Mouse (Mus musculus) forebrain, embryonic 13.5 days (tissue): Measurements from ENCODE around the gene Zdhhc22. TPM values are rescaled to one million over a fixed set of nuclear protein-coding genes. Genes with fewer than 3 reads are reported as not detected.

Experiments used
- ATAC-seq: fragments of 200-750 bp; cut with Nextera tagmentation; 2 replicates; pipeline ENCODE4 v1.8.0; 2017
- H3K27ac ChIP-seq: fragments of 300-500 bp; sonication (generic); 2 replicates; pipeline ENCODE4 v1.5.1; 2015; ENCODE audit warnings: inconsistent platforms, mild to moderate bottlenecking, moderate library complexity
- H3K27me3 ChIP-seq: fragments of 300-500 bp; sonication (generic); 2 replicates; pipeline ENCODE4 v1.6.1; 2015; ENCODE audit warnings: mild to moderate bottlenecking, inconsistent platforms
- H3K36me3 ChIP-seq: fragments of 300-500 bp; sonication (generic); 2 replicates; pipeline ENCODE4 v1.6.1; 2015; ENCODE audit warnings: mild to moderate bottlenecking, inconsistent platforms; ENCODE audit not compliant: poor library complexity, severe bottlenecking
- H3K4me1 ChIP-seq: fragments of 300-500 bp; sonication (generic); 2 replicates; pipeline ENCODE4 v1.6.1; 2015; ENCODE audit warnings: inconsistent platforms
- H3K4me2 ChIP-seq: fragments of 300-500 bp; sonication (generic); 2 replicates; pipeline ENCODE4 v1.6.1; 2015; ENCODE audit warnings: inconsistent platforms, mild to moderate bottlenecking, moderate library complexity
- H3K4me3 ChIP-seq: fragments of 300-500 bp; sonication (generic); 2 replicates; pipeline ENCODE4 v1.5.1; 2015; ENCODE audit warnings: mild to moderate bottlenecking, inconsistent platforms
- H3K9ac ChIP-seq: fragments of 300-500 bp; sonication (generic); 2 replicates; pipeline ENCODE4 v1.6.1; 2015; ENCODE audit warnings: mild to moderate bottlenecking, inconsistent platforms
- H3K9me3 ChIP-seq: fragments of 300-500 bp; sonication (generic); replicated peaks from 2 replicates; pipeline ENCODE4 v1.6.1; 2016; ENCODE audit warnings: inconsistent platforms
- WGBS: fragments of 180-500 bp; shearing (Covaris S2); methylation state at CpG from one replicate; pipeline ENCODE4 v1.1.7; 2015; 5-methylcytosine and 5-hydroxymethylcytosine counted together
- polyA plus RNA-seq: library from polyadenylated mRNA; unstranded; fragments of >200 nt; fragmentation: Nextera tagmentation; extraction: Ambion mirVana; gene quantifications from 2 replicates; pipeline ENCODE4 v1.2.1, GENCODE M21; 2015

The Zdhhc22 gene
- polyA plus RNA-seq, 1 experiment from 2014 or later: 2.3 TPM

GRCm38 (mm10) chr12:86958558-86958957 lies 31.7 kb downstream of the Zdhhc22 start:
- no peaks in the 10 kb centered on the region for H3K4me1 ChIP-seq
- no peaks in the 10 kb centered on the region for H3K9me3 ChIP-seq
- H3K27ac ChIP-seq: no peak overlapping the region
- H3K9ac ChIP-seq: no peak overlapping the region
- no peaks in the 10 kb centered on the region for H3K27me3 ChIP-seq
- 92% methylated on average over 5 of the region's 5 CpGs for WGBS
- peaks cover 93% of the 10 kb centered on the region for H3K36me3 ChIP-seq
- H3K4me3 ChIP-seq: no peak overlapping the region
- no peak for ATAC-seq
- no peak overlapping the region for H3K4me2 ChIP-seq

DNA sequence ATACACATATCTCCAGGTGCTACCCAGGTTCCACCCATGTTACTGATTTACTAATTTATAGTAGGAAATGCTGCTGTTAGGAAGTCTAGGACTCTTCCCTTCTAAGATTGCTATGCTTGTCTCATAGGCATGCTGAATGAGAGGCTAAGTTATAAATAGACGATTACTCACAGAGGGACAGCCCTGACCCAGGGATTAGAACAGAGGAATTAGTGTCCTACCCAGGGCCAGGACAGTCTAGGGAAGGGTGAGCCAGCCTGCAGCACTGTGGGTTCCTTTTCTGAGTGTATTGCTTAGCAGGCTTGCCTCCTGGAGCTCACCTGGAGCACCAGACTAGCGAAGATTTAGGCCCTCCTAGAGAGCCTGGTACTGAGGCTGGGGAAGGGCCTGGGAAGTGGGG lies 34.3 kb downstream of the Zdhhc22 start:
- H3K27ac ChIP-seq: no peak overlapping the region
- H3K27me3 ChIP-seq: no peaks in the 10 kb centered on the region
- no peak overlapping the region for H3K4me3 ChIP-seq
- peaks cover 13% of the 10 kb centered on the region for H3K4me1 ChIP-seq
- WGBS: 89% methylated on average over 2 of the region's 2 CpGs
- H3K9me3 ChIP-seq: no peaks in the 10 kb centered on the region
- H3K9ac ChIP-seq: no peak overlapping the region
- ATAC-seq: no peak
- H3K36me3 ChIP-seq: peaks cover 78% of the 10 kb centered on the region
- no peak overlapping the region for H3K4me2 ChIP-seq

GRCm38 (mm10) chr12:86952331-86952850 lies 37.8 kb downstream of the Zdhhc22 start:
- 52% methylated on average over 10 of the region's 10 CpGs for WGBS
- Histone ChIP-seq H3K27me3 (no peaks in the 10 kb centered on the region), H3K4me3 (no peak overlapping the region), H3K36me3 (peaks cover 44% of the 10 kb centered on the region), H3K27ac (peak overlapping the region; percentile 63), H3K9me3 (no peaks in the 10 kb centered on the region), H3K4me1 (peaks cover 42% of the 10 kb centered on the region), H3K9ac (peak overlapping the region; percentile 18; the same call in 1 of the 2 replicates), H3K4me2 (no peak overlapping the region)
- no peak for ATAC-seq

DNA sequence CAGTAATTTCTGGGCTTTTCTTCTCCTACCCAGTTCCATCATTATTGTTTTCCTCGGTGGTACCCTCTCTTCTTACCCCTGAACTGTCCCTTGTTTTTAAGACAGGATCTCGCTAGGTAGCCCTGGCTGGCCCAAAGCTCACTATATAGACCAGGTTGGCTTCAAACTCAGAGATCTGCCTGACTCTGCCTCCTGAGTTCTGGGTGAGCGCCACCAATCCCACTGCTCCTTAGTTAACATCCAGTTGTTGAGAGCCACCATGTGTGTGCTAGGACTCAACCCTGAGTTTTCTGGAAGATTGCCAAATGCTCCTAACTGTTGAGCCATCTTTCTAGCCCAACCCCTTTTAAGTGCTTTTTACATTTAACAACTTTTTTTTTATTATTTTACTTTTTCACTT lies 39.3 kb downstream of the Zdhhc22 start:
- no peak overlapping the region for H3K4me3 ChIP-seq
- no peaks in the 10 kb centered on the region for H3K9me3 ChIP-seq
- H3K4me1 ChIP-seq: peaks cover 46% of the 10 kb centered on the region
- peaks cover 31% of the 10 kb centered on the region for H3K36me3 ChIP-seq
- H3K27ac ChIP-seq: 0 out of 2 replicates have a peak overlapping the region, but pooled peaks have one; percentile 44
- ATAC-seq: no peak
- 92% methylated on average over 3 of the region's 3 CpGs for WGBS
- no peaks in the 10 kb centered on the region for H3K27me3 ChIP-seq
- H3K9ac ChIP-seq: no peak overlapping the region
- H3K4me2 ChIP-seq: no peak overlapping the region

GRCm38 (mm10) chr12:86950161-86950960 lies 39.9 kb downstream of the Zdhhc22 start:
- Histone ChIP-seq H3K27me3 (no peaks in the 10 kb centered on the region), H3K4me3 (peak overlapping the region; percentile 1; the same call in 1 of the 2 replicates), H3K27ac (peak overlapping the region; percentile 44), H3K9me3 (no peaks in the 10 kb centered on the region), H3K36me3 (peaks cover 25% of the 10 kb centered on the region), H3K4me1 (peaks cover 51% of the 10 kb centered on the region), H3K9ac (peak overlapping the region; percentile 37; the same call in 1 of the 2 replicates), H3K4me2 (peak overlapping the region; percentile 48)
- 64% methylated on average over 16 of the region's 16 CpGs for whole genome bisulfite sequencing
- no peak for ATAC-seq

DNA sequence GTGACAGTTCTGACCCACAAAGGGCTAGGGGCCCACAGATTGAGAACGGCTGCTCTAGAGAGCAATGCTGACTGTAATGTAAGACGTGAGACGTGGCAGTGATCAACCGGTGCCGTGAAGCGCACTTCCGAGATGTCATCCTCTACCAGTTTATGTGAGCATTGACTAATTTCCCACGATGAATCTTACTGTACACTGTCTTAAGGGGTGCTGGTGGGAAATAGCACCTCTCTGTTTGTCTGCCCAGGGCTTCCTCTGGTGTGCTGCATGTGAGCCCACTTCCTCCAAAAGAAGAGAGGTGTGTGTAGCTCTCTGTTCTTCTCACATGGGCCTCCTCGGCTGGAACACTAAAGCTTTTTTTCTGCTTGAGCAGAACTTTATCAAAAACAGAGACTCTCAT lies 40.7 kb downstream of the Zdhhc22 start:
- 84% methylated on average over 9 of the region's 9 CpGs for WGBS
- Histone ChIP-seq H3K4me3 (no peak overlapping the region), H3K9ac (peak overlapping the region; percentile 50), H3K4me1 (peaks cover 54% of the 10 kb centered on the region), H3K4me2 (peak overlapping the region; percentile 67), H3K27ac (peak overlapping the region; percentile 35; the same call in 1 of the 2 replicates), H3K9me3 (no peaks in the 10 kb centered on the region), H3K27me3 (no peaks in the 10 kb centered on the region), H3K36me3 (peaks cover 19% of the 10 kb centered on the region)
- no peak for ATAC-seq

DNA sequence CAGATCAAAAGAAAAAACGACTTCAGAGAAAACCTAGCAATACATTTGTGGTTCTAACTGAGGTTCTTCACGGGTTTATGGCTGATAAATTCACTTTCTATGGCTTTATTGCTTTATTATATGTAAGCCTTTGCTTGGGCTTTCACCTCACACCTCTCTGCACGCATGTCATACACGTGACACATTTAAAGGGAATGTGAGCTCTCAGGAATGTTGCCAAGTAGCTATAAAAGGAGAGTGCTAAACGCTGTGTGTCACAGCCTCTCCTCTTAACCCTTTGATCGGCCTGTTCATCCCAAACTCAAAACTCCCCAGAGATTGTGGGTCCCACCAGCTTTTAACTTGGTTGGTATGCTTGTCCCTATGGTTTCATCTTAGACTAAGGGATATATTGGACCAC lies 41.6 kb downstream of the Zdhhc22 start:
- Histone ChIP-seq H3K36me3 (peaks cover 13% of the 10 kb centered on the region), H3K27ac (peak overlapping the region; percentile 40; the same call in 1 of the 2 replicates), H3K4me3 (peak overlapping the region; percentile 60; the same call in 1 of the 2 replicates), H3K4me2 (peak overlapping the region; percentile 67), H3K4me1 (peaks cover 54% of the 10 kb centered on the region), H3K27me3 (no peaks in the 10 kb centered on the region), H3K9ac (peak overlapping the region; percentile 82), H3K9me3 (no peaks in the 10 kb centered on the region)
- WGBS: 44% methylated on average over 6 of the region's 6 CpGs
- ATAC-seq: no peak

- Histone ChIP-seq H3K9me3 (no peaks in the 10 kb centered on the region), H3K27me3 (no peaks in the 10 kb centered on the region), H3K4me3 (peak overlapping the region; percentile 60), H3K9ac (peak overlapping the region; percentile 82), H3K36me3 (peaks cover 5% of the 10 kb centered on the region), H3K4me2 (peak overlapping the region; percentile 67), H3K27ac (peak overlapping the region; percentile 100), H3K4me1 (peaks cover 57% of the 10 kb centered on the region)
- ATAC-seq: peak; percentile 64
- WGBS: 12% methylated on average over 26 of the region's 26 CpGs
These were observed 42.4 kb downstream of the Zdhhc22 start for GRCm38 (mm10) chr12:86947681-86948401.

DNA sequence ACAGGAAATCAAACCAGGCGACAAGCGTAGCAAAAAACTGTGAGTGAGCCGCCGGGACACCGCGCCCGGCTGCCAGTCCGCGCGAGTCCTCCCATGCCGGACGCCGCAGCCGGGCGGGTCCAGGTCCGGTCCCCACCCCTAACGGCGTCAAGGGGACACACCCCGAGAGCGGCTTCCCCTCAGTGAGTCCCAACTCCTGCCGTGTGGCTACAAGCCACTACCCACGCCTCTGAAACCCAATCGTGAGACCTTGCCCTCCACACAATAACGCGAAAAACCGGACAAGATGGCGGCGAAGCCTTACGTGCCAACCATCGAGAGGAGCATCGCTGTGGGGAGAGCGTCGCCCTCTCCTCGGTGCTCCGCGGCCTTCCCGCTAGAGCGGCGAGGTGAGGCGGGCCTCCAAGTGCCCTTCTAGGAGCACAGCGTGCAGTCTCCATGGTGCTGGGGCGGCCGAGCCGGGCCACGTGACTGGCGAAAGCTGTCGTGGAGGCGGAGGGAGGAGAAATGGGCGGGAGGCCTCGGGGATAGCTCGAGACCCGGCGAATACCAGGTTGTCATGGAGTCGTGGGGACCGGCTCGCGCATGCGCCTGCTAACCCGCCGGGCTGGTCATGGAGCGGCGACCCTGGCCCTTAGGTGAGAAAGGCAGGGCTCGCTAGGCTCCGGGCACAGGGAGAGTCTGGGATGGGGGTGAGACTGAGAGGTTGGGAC lies 43.2 kb downstream of the Zdhhc22 start, which contains the start of gene Cipc:
Cipc (plus strand) TSS at position 182 of the 713 bp plus-strand sequence.
- H3K27me3 ChIP-seq: no peaks in the 10 kb centered on the region
- H3K36me3 ChIP-seq: no peaks in the 10 kb centered on the region
- peaks cover 57% of the 10 kb centered on the region for H3K4me1 ChIP-seq
- peak within 1 kb of the TSS; percentile 97 for H3K9ac ChIP-seq
- H3K27ac ChIP-seq: peak within 1 kb of the TSS; percentile 100
- peak; percentile 98 for ATAC-seq
- H3K4me2 ChIP-seq: peak within 1 kb of the TSS; percentile 67
- no peaks in the 10 kb centered on the region for H3K9me3 ChIP-seq
- H3K4me3 ChIP-seq: peak within 1 kb of the TSS; percentile 60
- WGBS: 0% methylated on average over 64 of the region's 64 CpGs

DNA sequence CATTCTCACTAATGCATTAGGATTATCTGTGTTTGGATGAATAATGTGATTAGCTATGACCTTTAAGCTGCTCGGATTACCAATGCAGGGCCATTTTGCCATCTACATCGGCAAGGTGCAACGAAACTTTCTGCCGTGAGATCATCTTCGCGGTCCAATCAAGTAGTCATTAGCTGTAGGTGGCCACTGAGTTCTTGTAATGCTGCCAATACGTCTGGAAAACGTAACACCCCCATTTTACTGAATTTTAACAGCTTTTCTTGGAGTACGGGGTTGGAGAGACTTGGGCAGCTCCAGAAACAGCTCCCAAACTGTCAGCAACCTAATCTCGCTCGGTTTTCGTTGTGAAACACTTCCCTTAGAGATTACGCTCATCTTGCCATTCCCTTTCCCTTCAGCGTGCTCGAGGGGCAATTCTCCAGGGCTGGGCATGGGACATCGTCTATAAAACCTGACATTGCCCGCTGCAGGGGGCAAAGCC lies 43.9 kb downstream of the Zdhhc22 start:
- ATAC-seq: no peak

DNA sequence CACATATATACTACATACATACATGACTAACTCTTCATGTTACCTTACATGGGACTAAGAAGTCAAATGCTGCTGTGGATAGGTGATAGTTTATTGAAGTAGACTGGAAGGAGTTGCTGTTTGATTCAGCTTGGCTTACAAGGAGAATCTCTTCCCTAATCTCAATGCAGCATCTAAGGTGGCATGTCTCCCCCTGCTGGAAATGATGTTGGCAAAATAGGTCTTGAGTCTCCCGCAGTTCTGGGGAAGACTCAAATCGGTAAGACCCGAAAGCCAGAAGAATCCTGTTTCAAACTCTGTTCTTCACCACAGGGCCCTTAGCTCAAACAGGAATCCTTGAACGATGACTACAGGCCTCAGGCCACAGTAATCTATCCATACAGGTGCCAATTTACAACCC lies 45.1 kb downstream of the Zdhhc22 start:
- Histone ChIP-seq H3K27ac (peak overlapping the region; percentile 49; the same call in 1 of the 2 replicates), H3K4me1 (peaks cover 64% of the 10 kb centered on the region)

More for the DNA sequence above, 43.9 kb downstream of the Zdhhc22 start:
- Histone ChIP-seq H3K36me3 (no peaks in the 10 kb centered on the region), H3K27me3 (no peaks in the 10 kb centered on the region), H3K9me3 (no peaks in the 10 kb centered on the region), H3K4me1 (peaks cover 59% of the 10 kb centered on the region), H3K4me2 (peak overlapping the region; percentile 67), H3K4me3 (peak overlapping the region; percentile 60), H3K9ac (peak overlapping the region; percentile 97), H3K27ac (peak overlapping the region; percentile 100)
- under 1% methylated on average over 17 of the region's 17 CpGs for WGBS

More for the DNA sequence above, 45.1 kb downstream of the Zdhhc22 start:
- ATAC-seq: no peak
- Histone ChIP-seq H3K36me3 (no peaks in the 10 kb centered on the region), H3K9me3 (no peaks in the 10 kb centered on the region), H3K4me3 (no peak overlapping the region), H3K4me2 (no peak overlapping the region), H3K27me3 (no peaks in the 10 kb centered on the region), H3K9ac (no peak overlapping the region)
- WGBS: 4% methylated on average over 4 of the region's 4 CpGs
